Mouse (Mus musculus) kidney, postnatal 25 days (tissue): ENCODE measurements around the gene Foxn4.

Source experiments
- DNase-seq, 2 experiments: peaks; one replicate each; pipeline ENCODE4 v3.0.0; 2021; ENCODE audit warnings: mixed read lengths in 2 of 2

Foxn4 gene

DNA sequence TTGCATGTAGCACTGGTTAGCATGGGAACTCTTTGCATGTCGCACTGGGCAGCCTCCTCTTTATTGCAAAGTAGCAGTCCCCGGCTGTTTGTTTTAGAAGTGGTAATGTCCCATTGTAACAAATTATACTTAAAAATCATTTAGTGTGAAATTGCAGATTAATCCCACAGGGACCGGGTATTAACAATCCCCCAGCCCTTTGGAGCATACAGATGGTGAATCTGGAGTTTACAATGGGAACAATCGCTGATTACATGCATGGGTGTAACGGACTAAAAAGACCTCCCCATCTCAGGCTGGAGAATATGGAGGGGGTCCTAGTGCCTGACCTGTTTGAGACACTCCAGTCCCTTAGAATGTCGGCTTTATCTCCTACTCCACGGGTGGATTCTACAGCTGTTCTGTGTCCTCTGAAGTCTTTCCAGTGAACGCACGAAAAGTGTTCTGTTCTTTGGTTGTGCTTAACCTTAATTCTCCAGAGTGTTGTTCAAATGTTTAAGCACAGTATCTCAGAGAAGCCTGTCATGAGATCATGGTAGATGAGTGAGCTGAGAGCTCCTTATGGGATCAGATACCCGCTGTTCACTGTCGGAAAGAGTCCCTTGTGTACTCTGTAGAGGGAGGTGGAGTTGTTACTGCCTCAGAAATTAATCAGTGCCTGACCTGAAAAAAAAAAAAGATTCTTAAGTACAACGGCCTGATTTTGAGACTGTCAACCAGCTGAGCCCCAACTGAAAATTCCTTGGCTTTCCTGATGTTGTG is 6.0 kb upstream of the Foxn4 start:
- DNase-seq, result no peak

GRCm38 (mm10) chr5:114275991-114276390 is 2.4 kb upstream of the Foxn4 start:
- no peak for DNase-seq

- DNase-seq, result no peak
Measured at GRCm38 (mm10) chr5:114275339-114275738, 1.7 kb upstream of the Foxn4 start.

DNA sequence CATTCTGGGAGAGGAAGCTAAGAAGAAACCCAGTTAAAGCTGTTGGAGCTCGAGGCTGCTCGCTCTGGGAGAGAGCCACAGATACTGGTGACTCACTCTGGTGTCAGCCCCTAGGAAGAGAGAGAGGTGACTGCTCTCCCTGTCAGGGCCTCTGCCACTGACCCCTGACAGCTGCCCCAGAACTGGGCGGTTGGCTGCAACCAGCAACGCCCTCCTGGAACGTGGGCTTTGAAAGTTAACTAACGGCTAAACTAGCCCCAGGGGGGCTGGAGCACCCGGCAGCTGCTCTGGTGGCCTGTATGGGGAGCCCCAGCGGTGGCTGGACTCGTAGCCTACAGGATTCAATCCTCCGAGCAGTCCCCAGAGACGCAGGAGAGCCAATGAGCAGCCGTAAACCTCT is 3.6 kb downstream of the Foxn4 start:
- no peak for DNase-seq

DNA sequence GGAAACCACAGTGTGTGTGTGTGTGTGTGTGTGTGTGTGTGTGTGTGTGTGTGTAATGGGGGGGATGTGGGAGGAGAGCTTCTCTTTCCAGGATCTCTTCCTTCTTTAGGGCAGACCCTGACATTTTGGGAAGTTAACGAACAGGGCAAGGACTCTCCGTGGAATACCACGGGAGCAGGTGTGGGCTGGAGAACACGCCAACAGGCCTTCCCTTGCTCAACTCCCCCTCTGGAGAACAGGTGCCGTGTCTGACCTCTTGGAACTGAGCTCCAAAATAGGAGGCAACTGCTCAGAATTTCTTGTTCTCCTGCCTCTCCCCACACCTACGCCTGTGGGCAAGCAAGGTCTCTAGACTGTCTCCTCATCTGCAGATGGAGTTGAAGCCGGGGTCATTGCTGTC is 4.1 kb downstream of the Foxn4 start:
- no peak for DNase-seq

GRCm38 (mm10) chr5:114268646-114269045 is 5.0 kb downstream of the Foxn4 start:
- no peak for DNase-seq

DNA sequence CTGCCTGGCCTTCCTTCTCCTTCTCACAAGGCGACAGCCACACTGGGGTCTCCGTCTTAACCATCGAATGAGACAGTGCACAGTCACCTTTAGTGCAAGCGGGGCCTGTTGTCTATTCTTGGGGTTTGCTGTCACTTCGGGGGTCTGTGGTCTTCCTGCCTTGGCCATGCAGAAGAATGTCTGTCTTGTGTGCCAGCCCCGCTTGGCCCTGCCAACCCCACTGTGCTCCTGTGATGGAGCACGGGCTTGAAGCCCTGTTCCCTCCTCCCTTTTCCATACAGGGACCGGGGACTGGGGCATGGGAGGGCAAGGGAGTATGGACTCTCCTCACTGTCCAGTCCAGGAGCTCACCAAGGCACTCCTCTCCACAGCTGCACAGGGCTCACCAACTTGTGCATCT is 8.8 kb downstream of the Foxn4 start:
- no peak for DNase-seq

GRCm38 (mm10) chr5:114264030-114264459 is 9.6 kb downstream of the Foxn4 start:
- no peak for DNase-seq

- no peak for DNase-seq
Measured at GRCm38 (mm10) chr5:114261494-114261893, 12.1 kb downstream of the Foxn4 start.

DNA sequence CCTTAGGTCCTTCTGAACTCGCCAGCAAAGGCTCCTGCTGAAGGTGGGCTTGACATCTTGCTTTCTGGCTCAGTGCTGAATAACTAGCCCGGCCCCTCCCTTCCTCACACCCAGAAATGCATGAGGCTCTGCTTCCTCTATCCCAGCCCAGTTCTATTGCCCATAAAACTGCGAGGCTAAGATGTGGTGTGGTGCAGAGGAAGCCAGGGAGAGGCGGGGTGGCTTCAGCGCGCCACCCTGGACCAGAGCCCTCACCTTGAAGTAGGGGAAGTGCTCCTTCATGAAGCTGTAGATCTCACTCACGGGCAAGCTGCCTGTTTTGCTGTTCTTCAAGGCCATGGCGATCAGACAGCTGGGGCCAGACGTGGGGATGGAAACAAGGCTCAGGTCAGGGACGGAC is 14.1 kb downstream of the Foxn4 start:
- no peak for DNase-seq

- peak; percentile 68 to 76 for DNase-seq
Measured at GRCm38 (mm10) chr5:114248174-114248589, 25.4 kb downstream of the Foxn4 start.

- no peak for DNase-seq
Measured at GRCm38 (mm10) chr5:114246465-114246864, 27.1 kb downstream of the Foxn4 start.

DNA sequence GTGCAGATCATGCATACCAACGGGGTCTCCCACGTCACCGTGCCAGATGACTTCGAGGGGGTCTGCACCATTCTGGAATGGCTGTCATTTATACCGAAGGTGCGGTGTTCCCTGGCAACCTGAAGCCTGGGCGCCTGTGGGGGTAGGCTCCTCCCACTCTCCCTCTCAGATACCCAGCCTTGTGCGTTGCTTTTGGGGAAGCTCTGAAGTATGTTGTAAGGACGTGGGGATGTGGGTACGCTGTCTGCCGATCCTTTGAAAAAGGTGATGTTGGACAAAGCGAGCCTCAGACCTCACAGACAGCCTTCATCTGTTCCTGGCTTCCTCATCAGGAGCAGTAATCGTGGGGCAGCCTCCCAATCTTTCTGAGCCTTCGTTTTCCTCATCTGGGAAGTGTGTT is 33.9 kb downstream of the Foxn4 start:
- DNase-seq, result no peak

DNA sequence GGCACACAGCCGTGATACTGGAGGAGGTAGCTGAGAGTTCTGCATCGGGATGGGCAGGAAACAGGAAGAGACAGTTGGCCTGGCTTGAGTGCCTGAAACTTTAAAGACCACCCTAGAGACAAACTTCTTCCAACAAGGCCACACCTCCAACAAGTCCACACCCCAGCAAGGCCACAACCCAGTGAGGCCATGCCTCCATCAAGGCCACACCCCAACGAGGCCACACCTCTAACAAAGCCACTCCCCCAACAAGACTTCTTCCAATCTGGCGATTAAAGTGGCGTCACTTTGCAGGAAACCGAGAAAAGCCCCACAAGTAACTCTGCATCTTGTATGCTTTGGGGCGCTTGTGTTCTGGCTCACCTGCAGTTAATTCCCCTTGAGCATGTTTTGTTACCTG is 34.7 kb downstream of the Foxn4 start:
- no peak for DNase-seq

- DNase-seq, result no peak
Measured at GRCm38 (mm10) chr5:114228901-114229300, 44.7 kb downstream of the Foxn4 start.

DNA sequence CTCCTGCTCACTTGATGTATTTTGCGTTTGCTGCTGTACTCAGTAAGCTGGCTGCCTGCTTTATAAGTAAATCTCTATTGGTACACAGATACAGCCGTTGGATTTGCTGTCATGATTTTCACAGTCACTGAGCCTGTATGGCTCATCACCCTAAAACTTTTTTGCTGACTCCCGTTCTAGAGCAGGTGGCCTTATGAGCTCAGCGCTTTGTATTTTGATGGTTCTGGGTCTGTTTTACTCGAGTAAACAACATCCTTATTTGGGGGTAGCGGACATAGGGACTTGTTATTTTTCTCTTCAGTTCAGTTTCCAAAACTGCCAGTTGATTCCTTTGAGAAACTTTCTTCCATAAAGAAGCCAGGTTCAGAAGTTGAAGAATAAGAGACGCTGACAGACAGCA is 47.6 kb downstream of the Foxn4 start:
- no peak for DNase-seq

GRCm38 (mm10) chr5:114218771-114219170 is 54.8 kb downstream of the Foxn4 start:
- peak in 1 of 2 experiments; percentile 29 for DNase-seq

DNA sequence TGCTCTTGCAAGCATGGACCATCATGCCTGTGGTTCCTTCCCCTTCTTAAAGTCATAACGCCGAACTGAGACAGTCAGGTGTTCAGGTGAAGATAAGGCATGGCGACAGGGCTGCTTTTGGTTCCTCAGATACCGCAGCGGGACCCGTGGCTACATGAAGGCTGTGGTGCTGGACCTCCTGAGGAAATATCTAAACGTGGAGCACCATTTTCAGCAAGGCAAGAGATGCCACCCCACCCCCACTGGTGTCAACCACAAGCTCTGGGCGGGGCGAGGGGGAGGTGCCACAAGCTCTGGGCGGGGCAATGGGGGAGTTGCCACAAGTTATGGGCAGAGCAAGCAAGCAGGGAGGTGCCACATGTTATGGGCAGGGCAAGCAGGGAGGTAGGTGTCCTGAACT is 60.4 kb downstream of the Foxn4 start:
- peak in 1 of 2 experiments; percentile 36 for DNase-seq

DNA sequence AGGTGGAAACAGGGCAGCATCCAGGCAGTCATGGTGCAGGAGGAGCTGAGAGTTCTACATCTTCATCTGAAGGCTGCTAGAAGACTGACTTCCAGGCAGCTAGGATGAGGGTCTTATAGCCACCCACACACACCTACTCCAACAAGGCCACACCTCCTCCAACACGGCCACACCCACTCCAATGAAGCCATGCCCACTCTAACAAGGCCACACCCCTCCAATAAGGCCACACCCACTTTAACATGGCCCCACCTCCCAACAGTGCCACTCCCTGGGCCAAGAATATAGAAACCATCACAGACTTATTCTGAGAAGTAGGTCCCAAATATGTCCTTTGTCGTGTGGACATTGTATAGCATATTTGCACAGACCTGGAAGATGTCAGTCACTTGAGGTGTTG is 67.4 kb downstream of the Foxn4 start:
- DNase-seq, result no peak
